Mouse (Mus musculus) embryonic facial prominence, embryonic 13.5 days (tissue): ENCODE data around the gene Arhgef12. TPM values are rescaled to one million over a fixed set of nuclear protein-coding genes. Genes with fewer than 3 reads are reported as not detected.

Source experiments
- ATAC-seq: fragments of 200-750 bp; cut with Nextera tagmentation; 2 replicates; pipeline ENCODE4 v1.8.0; 2017; ENCODE audit warnings: low read depth; ENCODE audit not compliant: insufficient number of reproducible peaks, insufficient read depth, low FRiP score, low TSS enrichment
- H3K27ac ChIP-seq: fragments of 300-500 bp; sonication (generic); 2 replicates; pipeline ENCODE4 v1.5.1; 2015; ENCODE audit warnings: moderate library complexity, mild to moderate bottlenecking, inconsistent platforms
- H3K27me3 ChIP-seq: fragments of 300-500 bp; sonication (generic); 2 replicates; pipeline ENCODE4 v1.6.1; 2015; ENCODE audit warnings: mild to moderate bottlenecking, inconsistent platforms
- H3K36me3 ChIP-seq: fragments of 300-500 bp; sonication (generic); 2 replicates; pipeline ENCODE4 v1.6.1; 2015; ENCODE audit warnings: mild to moderate bottlenecking, inconsistent platforms
- H3K4me1 ChIP-seq: fragments of 300-500 bp; sonication (generic); 2 replicates; pipeline ENCODE4 v1.6.1; 2015; ENCODE audit warnings: inconsistent platforms
- H3K4me2 ChIP-seq: fragments of 300-500 bp; sonication (generic); 2 replicates; pipeline ENCODE4 v1.6.1; 2015; ENCODE audit warnings: moderate library complexity, mild to moderate bottlenecking, inconsistent platforms
- H3K4me3 ChIP-seq: fragments of 300-500 bp; sonication (generic); 2 replicates; pipeline ENCODE4 v1.5.1; 2015; ENCODE audit warnings: mild to moderate bottlenecking, inconsistent platforms
- H3K9ac ChIP-seq: fragments of 300-500 bp; sonication (generic); 2 replicates; pipeline ENCODE4 v1.6.1; 2015; ENCODE audit warnings: mild to moderate bottlenecking, inconsistent platforms
- H3K9me3 ChIP-seq: fragments of 300-500 bp; sonication (generic); 2 replicates; pipeline ENCODE4 v1.6.1; 2016; ENCODE audit warnings: inconsistent platforms
- WGBS: fragments of 180-500 bp; shearing (Covaris S2); methylation state at CpG from one replicate; pipeline ENCODE4 v1.1.7; 2015; ENCODE audit warnings: mixed read lengths; 5-methylcytosine and 5-hydroxymethylcytosine counted together
- polyA plus RNA-seq: library from polyadenylated mRNA; unstranded; fragments of >200 nt; fragmentation: Nextera tagmentation; extraction: Ambion mirVana; gene quantifications from 2 replicates; pipeline ENCODE4 v1.2.1, GENCODE M21; 2015

The Arhgef12 gene
- polyA plus RNA-seq, 1 experiment from 2014 or later, result 16.9 TPM

DNA sequence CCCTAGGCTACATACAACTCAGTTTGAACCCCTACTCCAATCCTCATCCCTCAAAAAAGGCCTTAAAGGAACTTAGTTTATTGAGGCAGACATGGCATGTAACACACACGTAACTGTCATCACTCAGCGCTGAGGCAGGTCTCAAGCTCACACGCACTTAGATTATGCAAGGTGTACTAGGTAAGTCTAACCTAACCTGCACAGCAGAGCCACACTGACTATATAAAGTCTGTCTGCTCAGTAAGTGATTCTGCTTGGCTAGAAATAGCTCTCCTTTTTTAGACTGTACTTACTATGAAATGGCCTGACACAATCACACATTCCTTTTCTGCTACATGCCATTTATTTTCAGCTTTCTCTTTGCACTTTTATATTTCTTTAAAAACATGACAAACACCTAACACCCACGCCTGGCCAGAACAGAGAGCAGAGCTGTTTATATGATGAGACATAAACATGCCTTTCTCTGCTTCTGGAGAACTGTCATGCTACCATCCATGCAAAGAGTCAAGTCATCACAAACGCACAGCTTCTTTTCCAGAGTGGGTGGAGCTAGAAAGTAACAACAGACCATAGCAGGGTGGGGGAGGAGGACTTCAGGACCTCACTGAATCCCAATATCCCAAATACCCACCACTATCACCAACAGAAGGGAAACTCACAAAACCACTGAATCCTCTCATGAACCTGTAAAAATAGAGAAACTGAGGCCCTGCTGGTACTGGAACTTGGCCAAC lies 85.4 kb downstream of the Arhgef12 start:
- Histone ChIP-seq H3K4me3 (no peak overlapping the region), H3K4me2 (no peak overlapping the region), H3K27ac (no peak overlapping the region), H3K27me3 (no peaks in the 10 kb centered on the region), H3K9me3 (no peaks in the 10 kb centered on the region), H3K4me1 (no peaks in the 10 kb centered on the region), H3K9ac (no peak overlapping the region), H3K36me3 (peaks cover 28% of the 10 kb centered on the region)
- no peak for ATAC-seq
- WGBS, result 81% methylated on average over 5 of the region's 5 CpGs

- no peak overlapping the region for H3K4me3 ChIP-seq
- no peak for ATAC-seq
- WGBS, result 93% methylated on average over 9 of the region's 9 CpGs
Observed at GRCm38 (mm10) chr9:43019656-43020055, 87.4 kb downstream of the Arhgef12 start.

DNA sequence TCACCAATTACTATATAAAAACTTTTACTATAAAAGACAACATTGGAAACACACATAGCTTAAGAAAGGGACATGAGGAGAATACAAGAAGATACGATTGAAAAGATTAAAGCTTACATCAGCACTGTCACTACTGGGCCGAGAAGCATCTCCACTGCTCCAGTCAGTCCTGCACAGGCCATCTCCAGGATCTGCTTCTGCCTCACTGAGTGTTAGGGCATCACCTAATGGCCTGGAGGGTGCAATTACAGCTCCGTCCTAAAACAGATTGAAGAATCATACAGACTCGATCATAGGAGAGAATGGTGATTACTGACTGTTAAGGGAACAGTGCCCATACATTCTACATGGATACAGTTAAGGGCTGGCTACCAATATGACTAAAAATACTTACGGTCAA lies 91.3 kb downstream of the Arhgef12 start:
- peaks cover 53% of the 10 kb centered on the region for H3K36me3 ChIP-seq
- WGBS, result 89% methylated on average over 5 of the region's 5 CpGs

More at GRCm38 (mm10) chr9:43019656-43020055, 87.4 kb downstream of the Arhgef12 start:
- Histone ChIP-seq H3K9ac (no peak overlapping the region), H3K4me1 (no peaks in the 10 kb centered on the region), H3K4me2 (no peak overlapping the region), H3K36me3 (peaks cover 39% of the 10 kb centered on the region), H3K27me3 (no peaks in the 10 kb centered on the region), H3K27ac (no peak overlapping the region), H3K9me3 (no peaks in the 10 kb centered on the region)

DNA sequence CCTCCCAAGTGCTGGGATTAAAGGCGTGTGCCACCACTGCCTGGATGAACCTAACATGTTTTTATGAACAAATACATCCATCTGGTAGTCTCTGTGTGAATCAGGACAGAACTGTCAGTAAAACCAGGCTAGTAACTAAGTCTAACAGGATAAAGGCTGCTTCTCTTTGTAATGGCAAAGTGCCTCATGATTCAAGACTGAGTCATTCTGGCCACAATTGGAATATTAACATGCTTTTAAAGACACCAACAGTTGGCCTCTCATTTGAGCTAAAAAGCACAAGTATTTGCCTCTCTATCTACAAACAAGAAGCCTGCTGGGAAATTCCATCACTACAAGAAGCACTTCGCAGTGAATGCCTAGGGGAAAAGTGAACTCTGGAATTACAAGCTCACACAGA lies 91.7 kb downstream of the Arhgef12 start:
- Histone ChIP-seq H3K27ac (no peak overlapping the region), H3K36me3 (peaks cover 50% of the 10 kb centered on the region), H3K9ac (no peak overlapping the region), H3K4me1 (no peaks in the 10 kb centered on the region), H3K4me2 (no peak overlapping the region), H3K27me3 (no peaks in the 10 kb centered on the region), H3K4me3 (no peak overlapping the region), H3K9me3 (no peaks in the 10 kb centered on the region)
- WGBS, result 81% methylated on average over 2 of the region's 2 CpGs
- no peak for ATAC-seq

More for the DNA sequence above, 91.3 kb downstream of the Arhgef12 start:
- no peak overlapping the region for H3K4me3 ChIP-seq
- no peak overlapping the region for H3K9ac ChIP-seq
- H3K27ac ChIP-seq, result no peak overlapping the region
- no peaks in the 10 kb centered on the region for H3K9me3 ChIP-seq
- no peak for ATAC-seq
- H3K27me3 ChIP-seq, result no peaks in the 10 kb centered on the region
- no peaks in the 10 kb centered on the region for H3K4me1 ChIP-seq
- H3K4me2 ChIP-seq, result no peak overlapping the region

- no peak overlapping the region for H3K9ac ChIP-seq
- H3K36me3 ChIP-seq, result peaks cover 52% of the 10 kb centered on the region
- no peak overlapping the region for H3K4me2 ChIP-seq
- no peaks in the 10 kb centered on the region for H3K4me1 ChIP-seq
- no peak for ATAC-seq
- WGBS, result 98% methylated on average over 1 of the region's 1 CpGs
- H3K4me3 ChIP-seq, result no peak overlapping the region
- no peaks in the 10 kb centered on the region for H3K9me3 ChIP-seq
- H3K27me3 ChIP-seq, result no peaks in the 10 kb centered on the region
- H3K27ac ChIP-seq, result no peak overlapping the region
Observed at GRCm38 (mm10) chr9:43014886-43015285, 92.2 kb downstream of the Arhgef12 start.

DNA sequence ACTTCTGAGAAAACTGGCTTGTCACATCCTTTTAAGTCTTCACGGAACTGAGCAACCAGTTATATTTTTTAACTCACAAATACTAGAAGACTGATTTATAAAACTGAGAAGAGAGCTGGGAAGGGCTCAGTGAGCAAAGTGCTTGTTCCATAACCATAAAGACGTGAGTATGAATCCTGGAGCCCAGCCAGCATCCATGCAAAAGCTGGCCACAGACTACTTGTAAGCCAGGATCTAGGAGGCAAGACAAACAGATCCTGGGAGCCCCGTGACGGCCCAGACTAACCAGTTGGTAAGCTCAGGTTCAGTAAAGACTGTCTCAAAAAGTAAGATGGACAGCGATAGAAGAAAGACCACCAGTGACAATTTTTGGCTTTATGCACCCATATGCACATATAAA lies 94.5 kb downstream of the Arhgef12 start:
- Histone ChIP-seq H3K9me3 (no peaks in the 10 kb centered on the region), H3K9ac (no peak overlapping the region), H3K4me1 (no peaks in the 10 kb centered on the region), H3K4me3 (no peak overlapping the region), H3K27me3 (no peaks in the 10 kb centered on the region), H3K4me2 (no peak overlapping the region), H3K27ac (no peak overlapping the region), H3K36me3 (peaks cover 59% of the 10 kb centered on the region)
- 85% methylated on average over 5 of the region's 5 CpGs for WGBS
- no peak for ATAC-seq

- ATAC-seq, result no peak
- WGBS, result 78% methylated on average over 4 of the region's 4 CpGs
- Histone ChIP-seq H3K9me3 (no peaks in the 10 kb centered on the region), H3K36me3 (peaks cover 61% of the 10 kb centered on the region), H3K4me2 (no peak overlapping the region), H3K9ac (no peak overlapping the region), H3K4me3 (no peak overlapping the region), H3K4me1 (no peaks in the 10 kb centered on the region), H3K27ac (no peak overlapping the region), H3K27me3 (no peaks in the 10 kb centered on the region)
Observed at GRCm38 (mm10) chr9:43011061-43011460, 96.0 kb downstream of the Arhgef12 start.

GRCm38 (mm10) chr9:43003881-43004280 lies 103.2 kb downstream of the Arhgef12 start:
- no peak for ATAC-seq
- no peaks in the 10 kb centered on the region for H3K27me3 ChIP-seq
- no peaks in the 10 kb centered on the region for H3K9me3 ChIP-seq
- H3K9ac ChIP-seq, result no peak overlapping the region
- H3K4me1 ChIP-seq, result no peaks in the 10 kb centered on the region
- no peak overlapping the region for H3K4me3 ChIP-seq
- no peak overlapping the region for H3K27ac ChIP-seq
- WGBS, result 87% methylated on average over 5 of the region's 5 CpGs
- H3K36me3 ChIP-seq, result peaks cover 78% of the 10 kb centered on the region
- no peak overlapping the region for H3K4me2 ChIP-seq

DNA sequence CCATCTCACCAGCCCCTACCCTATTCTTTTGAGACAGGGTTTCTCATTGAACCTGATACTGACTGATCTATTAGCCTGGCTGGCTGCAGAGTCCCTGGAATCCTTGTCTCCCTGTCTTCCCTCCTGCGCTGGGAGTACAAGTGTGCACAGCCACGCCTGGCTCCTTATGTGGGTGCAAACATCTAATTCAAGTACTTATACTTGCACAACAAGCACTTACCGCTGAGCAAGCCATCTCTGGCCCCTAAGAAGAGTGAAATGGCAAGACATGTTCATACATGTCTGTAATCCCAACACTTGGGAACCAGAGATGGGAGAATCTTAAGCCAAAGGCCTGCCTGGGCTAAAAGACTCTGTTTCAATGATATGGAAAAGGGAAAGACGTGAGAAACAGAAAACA lies 104.0 kb downstream of the Arhgef12 start:
- Histone ChIP-seq H3K9me3 (no peaks in the 10 kb centered on the region), H3K4me3 (no peak overlapping the region), H3K4me1 (no peaks in the 10 kb centered on the region), H3K4me2 (no peak overlapping the region), H3K27me3 (no peaks in the 10 kb centered on the region), H3K27ac (no peak overlapping the region), H3K9ac (no peak overlapping the region), H3K36me3 (peaks cover 84% of the 10 kb centered on the region)
- WGBS, result 81% methylated on average over 4 of the region's 4 CpGs
- ATAC-seq, result no peak

DNA sequence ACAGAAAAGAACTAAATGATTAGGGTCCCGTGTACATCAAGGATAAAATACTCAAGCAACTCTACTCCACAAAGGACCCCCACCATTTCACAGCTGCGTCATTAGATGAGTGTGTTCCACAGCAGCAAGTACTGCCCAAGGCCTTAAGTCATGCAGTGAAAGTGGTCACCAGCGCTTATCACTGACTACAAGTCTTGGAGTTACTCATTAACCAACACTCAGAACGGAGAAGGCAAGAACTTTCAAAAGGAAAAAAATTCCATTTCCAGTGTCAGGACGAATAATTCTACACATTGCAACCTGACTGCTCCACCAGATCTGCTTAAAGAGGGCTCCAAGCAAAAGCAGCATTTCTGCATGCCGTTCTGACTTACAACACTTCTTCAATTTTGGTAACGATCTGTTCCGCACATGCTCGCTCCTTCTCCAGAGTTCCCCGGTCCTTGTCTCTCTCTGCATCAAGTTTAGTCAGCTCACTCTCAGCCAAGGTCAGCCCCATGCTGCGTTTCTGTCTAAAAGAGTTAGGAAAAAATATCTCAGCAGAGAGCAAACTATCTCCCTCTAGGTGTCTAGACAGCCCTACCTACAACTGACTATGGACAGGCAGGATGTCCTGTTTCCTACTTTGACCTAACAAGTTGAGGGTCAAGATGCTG lies 106.3 kb downstream of the Arhgef12 start:
- Histone ChIP-seq H3K4me3 (no peak overlapping the region), H3K9me3 (no peaks in the 10 kb centered on the region), H3K36me3 (peaks cover 83% of the 10 kb centered on the region), H3K4me2 (no peak overlapping the region), H3K27ac (no peak overlapping the region), H3K4me1 (no peaks in the 10 kb centered on the region), H3K27me3 (no peaks in the 10 kb centered on the region), H3K9ac (no peak overlapping the region)
- no peak for ATAC-seq
- WGBS, result 89% methylated on average over 11 of the region's 11 CpGs

- ATAC-seq, result no peak
- no peaks in the 10 kb centered on the region for H3K27me3 ChIP-seq
- H3K27ac ChIP-seq, result no peak overlapping the region
- H3K4me3 ChIP-seq, result no peak overlapping the region
- no peak overlapping the region for H3K4me2 ChIP-seq
- 76% methylated on average over 1 of the region's 1 CpGs for WGBS
- H3K9ac ChIP-seq, result no peak overlapping the region
- no peaks in the 10 kb centered on the region for H3K9me3 ChIP-seq
- H3K36me3 ChIP-seq, result peaks cover 83% of the 10 kb centered on the region
- H3K4me1 ChIP-seq, result no peaks in the 10 kb centered on the region
Observed at GRCm38 (mm10) chr9:43000070-43000469, 107.0 kb downstream of the Arhgef12 start.

GRCm38 (mm10) chr9:42997526-42997925 lies 109.5 kb downstream of the Arhgef12 start:
- Histone ChIP-seq H3K9me3 (no peaks in the 10 kb centered on the region), H3K9ac (no peak overlapping the region), H3K36me3 (peaks cover 84% of the 10 kb centered on the region), H3K27ac (no peak overlapping the region), H3K4me2 (no peak overlapping the region), H3K27me3 (no peaks in the 10 kb centered on the region), H3K4me3 (no peak overlapping the region), H3K4me1 (no peaks in the 10 kb centered on the region)
- ATAC-seq, result no peak
- WGBS, result 90% methylated on average over 6 of the region's 6 CpGs
